Mouse (Mus musculus): ENCODE data around the gene Cdca4. TPM values are rescaled to one million over a fixed set of nuclear protein-coding genes. Genes with fewer than 3 reads are reported as not detected.

The Cdca4 gene
- 38.0 TPM for polyA plus RNA-seq (2017; shearing (Covaris generic))

DNA sequence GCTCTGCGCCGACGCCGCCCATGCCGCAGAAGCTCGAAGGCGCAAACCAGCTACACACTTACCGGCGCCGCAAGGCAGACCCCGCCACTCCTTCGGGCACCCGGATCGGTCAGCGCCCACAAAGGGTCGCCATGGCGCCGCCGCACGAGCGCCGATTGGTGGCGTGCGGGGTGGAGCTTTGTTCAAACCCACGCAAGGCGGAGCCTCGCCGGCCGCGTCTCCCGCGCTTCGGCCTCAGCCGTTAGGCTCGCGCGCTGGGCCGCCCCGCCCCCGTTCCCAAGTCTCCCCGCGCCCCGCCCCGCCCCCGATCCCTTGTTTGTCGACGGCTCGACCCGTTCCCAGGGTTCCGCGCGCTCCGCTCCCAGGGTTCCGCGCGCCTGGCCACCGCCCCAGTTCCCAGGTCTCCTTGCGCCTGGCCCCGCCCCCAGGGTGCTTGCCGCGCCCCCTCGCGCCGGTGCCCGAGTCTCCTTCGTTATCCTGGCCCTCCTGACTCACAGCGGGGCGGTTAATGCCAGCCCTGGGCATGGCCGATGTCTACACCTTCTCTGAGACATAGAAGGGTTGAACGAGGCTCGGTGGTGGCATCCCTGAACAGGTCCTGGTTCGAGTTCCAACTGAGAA is at the start of gene Cdca4:
Gene Cdca4, minus strand, starts transcription at position 180 of the 621 bp plus-strand sequence.

DNA sequence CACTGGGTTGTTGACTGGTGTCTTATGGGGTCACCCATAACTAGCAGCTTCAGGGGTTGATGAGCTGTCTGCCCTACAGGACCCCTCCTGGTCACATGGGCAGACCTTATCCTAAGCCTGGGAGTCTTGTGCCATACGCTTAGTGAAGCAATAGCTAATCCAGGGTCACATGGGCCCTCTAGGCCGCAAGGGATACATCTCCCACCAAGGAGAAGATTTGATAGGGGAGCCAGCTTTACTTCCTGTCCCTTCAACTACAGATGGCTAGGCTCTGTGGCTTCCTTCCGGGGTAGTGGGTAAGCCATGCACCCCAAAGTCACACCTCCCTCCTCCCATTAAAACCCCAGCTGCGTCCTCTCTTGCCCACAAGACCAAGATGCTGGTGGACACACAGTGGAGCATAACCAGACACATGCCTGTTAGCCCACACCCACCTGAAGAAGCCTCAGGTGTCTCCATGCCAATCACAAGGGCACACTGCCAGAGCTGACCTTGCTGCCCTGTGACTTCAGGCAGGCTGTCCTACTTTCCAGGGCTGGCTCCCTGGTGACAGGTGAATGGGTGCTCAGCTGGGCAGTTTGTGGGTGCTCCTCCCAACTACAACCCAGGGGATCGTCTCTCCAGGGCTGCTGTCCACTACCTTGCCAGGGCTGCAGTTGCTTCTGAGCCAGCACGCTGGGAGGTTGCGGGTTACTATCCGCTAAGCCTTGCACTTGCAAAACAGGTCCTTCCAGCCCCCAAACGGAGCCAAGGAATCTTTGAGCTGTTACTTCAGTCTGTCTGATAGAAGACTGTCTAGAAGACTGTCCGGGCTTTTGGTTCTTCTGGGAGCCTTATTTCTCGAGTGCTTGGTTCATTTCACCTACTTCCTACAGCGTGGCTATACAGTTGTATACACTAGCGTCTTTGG is 39.2 kb upstream of the Cdca4 start, which contains the start of gene Gpr132:
Gene Gpr132, minus strand, starts transcription at position 51 of the 910 bp plus-strand sequence.

DNA sequence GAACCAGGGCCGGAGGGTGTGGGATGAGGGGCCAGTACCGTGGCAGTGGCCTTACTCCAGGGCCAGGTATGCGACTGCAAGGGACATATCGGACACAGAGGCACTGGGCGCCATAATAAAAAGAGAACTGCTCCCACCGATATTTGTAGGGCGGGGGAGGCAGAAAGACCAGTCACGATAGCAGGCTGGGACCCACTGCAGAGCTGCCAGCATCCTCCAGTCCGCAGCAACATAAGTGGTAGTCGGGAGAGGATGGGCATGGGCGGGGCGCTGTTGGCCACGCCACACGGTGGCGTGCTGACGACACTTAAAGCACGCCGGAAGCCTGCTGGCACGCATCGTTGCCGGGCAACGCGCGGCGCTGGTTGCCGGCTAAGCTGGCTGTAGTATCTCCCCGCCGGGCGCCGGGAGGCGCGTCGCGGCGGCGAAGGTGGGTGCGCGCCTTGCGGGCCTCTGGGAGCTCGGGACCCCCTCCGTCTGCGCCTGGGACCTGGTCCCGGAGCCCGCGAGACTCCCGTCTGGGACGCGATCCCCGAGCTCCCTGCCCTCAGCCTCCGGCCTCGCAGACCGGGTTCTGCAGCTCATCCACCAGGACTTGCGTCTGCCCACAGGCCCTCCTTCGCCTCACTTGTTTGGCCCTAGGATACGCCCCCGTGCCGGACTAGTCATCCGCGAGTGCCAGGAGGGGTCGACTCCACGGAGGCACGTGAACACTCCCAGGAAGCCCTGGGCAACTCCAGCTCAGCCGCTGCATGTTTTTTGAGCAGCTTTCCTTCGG is 20.4 kb downstream of the Cdca4 start, which contains the start of gene Clba1:
Gene Clba1, plus strand, starts transcription at position 351 of the 778 bp plus-strand sequence.

DNA sequence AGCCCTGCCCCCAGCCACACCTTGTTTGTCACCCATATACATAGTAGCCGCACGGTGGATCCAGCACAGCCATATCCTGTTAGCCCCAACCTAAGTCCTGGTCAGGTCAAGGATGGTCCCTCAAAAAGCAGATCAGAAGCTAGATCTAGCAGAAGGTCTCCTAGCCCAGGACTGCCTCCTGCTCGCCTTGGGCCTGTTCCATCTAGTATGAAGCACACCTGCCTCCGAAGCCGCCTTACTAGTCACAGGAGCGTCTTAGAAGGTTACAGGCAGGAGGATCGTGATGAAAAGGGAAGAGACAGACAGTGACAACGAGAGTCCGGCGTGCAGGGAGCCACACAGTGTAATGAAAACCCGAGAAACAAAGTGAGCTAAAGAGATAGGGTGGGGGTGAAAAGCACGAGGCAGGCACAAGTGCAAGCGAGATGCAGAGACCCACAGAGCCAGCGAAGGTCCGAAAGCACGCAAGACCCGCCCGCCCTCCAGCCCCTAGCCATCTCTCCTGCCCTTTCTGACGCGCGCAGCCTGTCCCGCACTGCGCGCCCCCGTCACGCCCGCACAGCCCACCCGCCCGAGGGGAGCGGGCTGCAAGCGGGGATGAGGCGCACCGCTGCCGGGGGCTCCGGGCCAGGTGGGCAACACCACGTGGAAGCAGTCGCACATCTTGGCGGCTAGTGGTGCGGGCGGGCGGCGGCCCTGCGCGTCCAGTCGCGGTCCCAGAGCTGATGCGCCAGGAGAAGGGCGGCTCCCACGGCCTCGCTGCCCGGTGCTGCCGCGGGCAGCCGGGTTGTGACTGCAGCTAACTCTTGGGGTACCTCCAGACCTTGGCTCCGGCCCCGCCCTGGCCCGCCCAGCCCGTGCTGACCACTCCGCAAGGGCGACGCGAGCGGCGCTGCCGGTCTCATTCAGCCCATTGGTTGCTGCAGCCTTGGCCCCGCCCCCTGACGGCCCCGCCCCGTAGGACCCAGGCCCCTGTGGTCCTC is 27.1 kb downstream of the Cdca4 start, which contains the start of gene Ahnak2:
Gene Ahnak2, minus strand, starts transcription at position 794 of the 983 bp plus-strand sequence.

Other genes starting within 250 kb of the Cdca4 start
- 34.5 TPM for gene Inf2, start 240.6 kb downstream of the Cdca4 start, polyA plus RNA-seq (2017; shearing (Covaris generic))
- 2.0 TPM for gene Adssl1, start 209.4 kb downstream of the Cdca4 start, polyA plus RNA-seq (2017; shearing (Covaris generic))
- gene Siva1, start 184.7 kb downstream of the Cdca4 start, polyA plus RNA-seq (2017; shearing (Covaris generic)): 20.4 TPM
- 122 TPM for gene Akt1, start 154.5 kb downstream of the Cdca4 start, polyA plus RNA-seq (2017; shearing (Covaris generic))
- gene Zbtb42, start 150.6 kb downstream of the Cdca4 start, polyA plus RNA-seq (2017; shearing (Covaris generic)): 4.4 TPM
- gene Cep170b, start 109.0 kb downstream of the Cdca4 start, polyA plus RNA-seq (2017; shearing (Covaris generic)): 19.6 TPM
- gene Pld4, start 68.8 kb downstream of the Cdca4 start, polyA plus RNA-seq (2017; shearing (Covaris generic)): 0.30 TPM
- not detected for gene Ahnak2, start 26.8 kb downstream of the Cdca4 start, polyA plus RNA-seq (2017; shearing (Covaris generic))
- not detected for gene Clba1, start 20.5 kb downstream of the Cdca4 start, polyA plus RNA-seq (2017; shearing (Covaris generic))
- 317 TPM for gene Gpr132, start 38.8 kb upstream of the Cdca4 start, polyA plus RNA-seq (2017; shearing (Covaris generic))
- 1.6 TPM for gene Jag2, start 100.4 kb upstream of the Cdca4 start, polyA plus RNA-seq (2017; shearing (Covaris generic))
- gene Nudt14, start 112.7 kb upstream of the Cdca4 start, polyA plus RNA-seq (2017; shearing (Covaris generic)): 33.7 TPM
- 64.3 TPM for gene Btbd6, start 147.1 kb upstream of the Cdca4 start, polyA plus RNA-seq (2017; shearing (Covaris generic))
- gene Brf1, start 171.3 kb upstream of the Cdca4 start, polyA plus RNA-seq (2017; shearing (Covaris generic)): 204 TPM
- 28.6 TPM for gene Pacs2, start 185.1 kb upstream of the Cdca4 start, polyA plus RNA-seq (2017; shearing (Covaris generic))
- gene Tex22, start 245.1 kb upstream of the Cdca4 start, polyA plus RNA-seq (2017; shearing (Covaris generic)): not detected